ENCODE assay signal across 9 mouse cellular contexts in the genomic region with DNA sequence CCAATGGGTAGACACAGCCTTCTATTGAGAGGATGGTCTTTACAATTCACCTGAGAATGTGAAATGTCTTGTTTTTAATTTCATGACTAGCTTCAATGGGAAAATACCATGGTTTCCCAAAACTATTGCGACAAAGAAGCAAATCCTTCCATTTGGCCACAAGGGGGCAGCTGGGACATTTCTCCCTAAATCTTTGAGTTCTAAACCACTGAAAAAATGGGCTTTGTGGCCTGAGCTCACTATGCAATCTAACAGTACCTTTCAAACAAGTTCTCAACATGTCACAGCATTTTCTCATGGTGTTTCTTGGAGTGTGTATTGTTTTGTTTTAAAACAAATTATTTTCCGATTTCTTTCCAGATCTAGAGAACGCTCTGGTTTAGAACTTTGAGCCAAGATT. TPM values are rescaled to one million over a fixed set of nuclear protein-coding genes. Genes with fewer than 3 reads are reported as not detected.
DNase-seq lines count a peak whose midpoint lies in the region; ATAC-seq and TF ChIP-seq lines count a peak whose summit lies in the region.
"Had no signal": no experiment of that assay in that cellular context is flagged by ENCODE, and none has a peak within 500 bp of the region (broad histone marks: within the 10 kb centered on the region; RNA-seq: fewer than 3 reads in every experiment).

No protein-coding gene starts in this region.

- 70% methylated on average over 3 of the region's 3 CpGs for WGBS in forebrain, embryonic 14.5 days
- WGBS in forebrain, embryonic 12.5 days, result 68% methylated on average over 3 of the region's 3 CpGs
- 58% methylated on average over 3 of the region's 3 CpGs for WGBS in lung, adult 2 months
- 54% methylated on average over 3 of the region's 3 CpGs for WGBS in kidney, postnatal 0 days

- H3K4me2 ChIP-seq in forebrain, embryonic 14.5 days (ENCODE audit: low read length), result no peak overlapping the region
- no peak overlapping the region for H3K4me2 ChIP-seq in forebrain, embryonic 12.5 days
- H3K4me2 ChIP-seq in kidney, postnatal 0 days (ENCODE audit: low read length), result no peak overlapping the region
- H3K4me2 ChIP-seq: midbrain, embryonic 12.5 days had no signal

- H3K4me1 ChIP-seq in forebrain, embryonic 14.5 days (ENCODE audit: control insufficient read depth, insufficient read depth, low read length), result no peaks in the 10 kb centered on the region
- H3K4me1 ChIP-seq in forebrain, embryonic 12.5 days, result no peaks in the 10 kb centered on the region
- H3K4me1 ChIP-seq in lung, adult 2 months (ENCODE audit: control insufficient read depth, insufficient read depth, low read length), result no peaks in the 10 kb centered on the region
- no peaks in the 10 kb centered on the region for H3K4me1 ChIP-seq in kidney, postnatal 0 days (replicated peaks; ENCODE audit: insufficient read depth, low read length)
- H3K4me1 ChIP-seq: midbrain, embryonic 12.5 days had no signal

- DNase-seq in forebrain, embryonic 14.5 days (ENCODE audit: low spot score), result peak; percentile 65
- peak; percentile 26 to 45 for DNase-seq in lung, adult 18-20 months
- DNase-seq in lung, adult 2 months, result no peak
- DNase-seq in brain, adult 2 months (ENCODE audit: low read depth, low spot score), result peak; percentile 60
- DNase-seq in kidney, postnatal 0 days (ENCODE audit: low spot score), result peak; percentile 75
- peak; percentile 29 to 46 for DNase-seq in right cerebral cortex, postnatal 10 days (ENCODE audit: low spot score in 2 of 2)
- no peak for DNase-seq in frontal cortex, postnatal 25 days (ENCODE audit: low spot score in 2 of 2)

- no peak for ATAC-seq in forebrain, embryonic 14.5 days
- no peak for ATAC-seq in forebrain, embryonic 12.5 days (ENCODE audit: low FRiP score)
- ATAC-seq in kidney, postnatal 0 days (replicated peaks; ENCODE audit: low FRiP score, low read depth), result no peak

- no peak overlapping the region for H3K27ac ChIP-seq in forebrain, embryonic 14.5 days (ENCODE audit: low read depth, low read length)
- no peak overlapping the region for H3K27ac ChIP-seq in forebrain, embryonic 12.5 days
- H3K27ac ChIP-seq in kidney, postnatal 0 days, result no peak overlapping the region
- H3K27ac ChIP-seq: midbrain, embryonic 12.5 days had no signal

- no peak overlapping the region for H3K9ac ChIP-seq in forebrain, embryonic 14.5 days (ENCODE audit: low read length)
- H3K9ac ChIP-seq in forebrain, embryonic 12.5 days, result no peak overlapping the region
- no peak overlapping the region for H3K9ac ChIP-seq in kidney, postnatal 0 days (ENCODE audit: low read depth, low read length)
- H3K9ac ChIP-seq: midbrain, embryonic 12.5 days had no signal

- no peaks in the 10 kb centered on the region for H3K9me3 ChIP-seq in forebrain, embryonic 14.5 days (replicated peaks; ENCODE audit: control insufficient read depth, low read length)
- no peaks in the 10 kb centered on the region for H3K9me3 ChIP-seq in forebrain, embryonic 12.5 days
- H3K9me3 ChIP-seq in kidney, postnatal 0 days (replicated peaks; ENCODE audit: low read length), result no peaks in the 10 kb centered on the region
- H3K9me3 ChIP-seq: midbrain, embryonic 12.5 days had no signal

- TF ChIP-seq CTCF in lung, adult 2 months (IDR thresholded peaks at IDR 0.05; ENCODE audit: insufficient read depth, low read length), result no peak
- peak; percentile 83 for TF ChIP-seq CTCF in kidney, postnatal 0 days (IDR thresholded peaks at IDR 0.05; ENCODE audit: low read depth)

- H3K36me3 ChIP-seq in forebrain, embryonic 14.5 days (ENCODE audit: control insufficient read depth, insufficient read depth, low read length), result no peaks in the 10 kb centered on the region
- H3K36me3 ChIP-seq in forebrain, embryonic 12.5 days (replicated peaks), result no peaks in the 10 kb centered on the region
- no peaks in the 10 kb centered on the region for H3K36me3 ChIP-seq in kidney, postnatal 0 days (ENCODE audit: insufficient read depth, low read length)
- H3K36me3 ChIP-seq: midbrain, embryonic 12.5 days had no signal

- no peak overlapping the region for H3K4me3 ChIP-seq in forebrain, embryonic 14.5 days (ENCODE audit: low read depth, low read length)
- H3K4me3 ChIP-seq in forebrain, embryonic 12.5 days (replicated peaks), result no peak overlapping the region
- H3K4me3 ChIP-seq in lung, adult 2 months (replicated peaks; ENCODE audit: extremely low read depth, low read depth, low read length), result no peak overlapping the region
- no peak overlapping the region for H3K4me3 ChIP-seq in kidney, postnatal 0 days (replicated peaks; ENCODE audit: low read depth, low read length)
- H3K4me3 ChIP-seq: midbrain, embryonic 12.5 days had no signal

- TF ChIP-seq POLR2A in lung, adult 2 months (IDR thresholded peaks at IDR 0.05; ENCODE audit: borderline replicate concordance, extremely low read depth, low read depth, low read length), result no peak

- H3K27me3 ChIP-seq in forebrain, embryonic 14.5 days (replicated peaks; ENCODE audit: control insufficient read depth, insufficient read depth, low read length), result no peaks in the 10 kb centered on the region
- no peaks in the 10 kb centered on the region for H3K27me3 ChIP-seq in forebrain, embryonic 12.5 days
- H3K27me3 ChIP-seq in kidney, postnatal 0 days (ENCODE audit: insufficient read depth, low read length), result no peaks in the 10 kb centered on the region
- H3K27me3 ChIP-seq: midbrain, embryonic 12.5 days had no signal

RNA-seq across cellular contexts. Expression of a gene that starts 44.3 kb away (rescaled TPM):
- polyA plus RNA-seq in forebrain, embryonic 14.5 days (2014; fragmentation: Nextera tagmentation; extraction: Ambion mirVana), result 4.9 and 5.5 TPM in 2 replicates
- 5.2 and 6.7 TPM in 2 replicates for polyA plus RNA-seq in forebrain, embryonic 12.5 days (2016; fragmentation: Nextera tagmentation; extraction: Ambion mirVana)
- 112 and 121 TPM in 2 replicates for polyA plus RNA-seq in lung, adult 2 months (2012; rRNA removed)
- 21.0 and 24.1 TPM in 2 replicates for polyA plus RNA-seq in kidney, postnatal 0 days (2015; fragmentation: Nextera tagmentation; extraction: Ambion mirVana)

Comparison
In these comparisons a context has a peak if more than half of its experiments do, and no peak if none do; other contexts are left out.
1. DNase-seq: peak in forebrain, embryonic 14.5 days (single experiment), lung, adult 18-20 months (2 of 2), brain, adult 2 months (single experiment), kidney, postnatal 0 days (single experiment) and right cerebral cortex, postnatal 10 days (2 of 2); none in lung, adult 2 months (single experiment) and frontal cortex, postnatal 25 days (0 of 2).